ENCODE assay signal across 16 mouse cellular contexts in genomic region chr15:78305341-78305933, GRCm38 (mm10). TPM values are rescaled to one million over a fixed set of nuclear protein-coding genes. Genes with fewer than 3 reads are reported as not detected.
DNase-seq lines count a peak whose midpoint lies in the region; ATAC-seq and TF ChIP-seq lines count a peak whose summit lies in the region.
"Had no signal": no experiment of that assay in that cellular context is flagged by ENCODE, and none has a peak within 500 bp of the region (broad histone marks: within the 10 kb centered on the region; RNA-seq: fewer than 3 reads in every experiment).

TSS of gene Csf2rb2 (minus strand) at chr15:78305721.

- WGBS in midbrain, embryonic 10.5 days = 88% methylated on average over 10 of the region's 10 CpGs

- peak within 1 kb of the TSS; percentile 64 for H3K4me3 ChIP-seq in G1E (ENCODE audit: low read depth, low read length)
- peak within 1 kb of the TSS; percentile 88 for H3K4me3 ChIP-seq in megakaryocyte, embryonic 14.5 days (replicated peaks)
- no peak within 1 kb of the TSS for H3K4me3 ChIP-seq in midbrain, embryonic 10.5 days
- H3K4me3 ChIP-seq: hindbrain, embryonic 12.5 days; limb, embryonic 15.5 days; neural tube, embryonic 12.5 days had no signal

- H3K4me1 ChIP-seq in G1E (ENCODE audit: insufficient read depth, low read depth, low read length) = peaks cover 65% of the 10 kb centered on the region
- peaks cover 63% of the 10 kb centered on the region for H3K4me1 ChIP-seq in megakaryocyte, embryonic 14.5 days
- H3K4me1 ChIP-seq in midbrain, embryonic 10.5 days = peaks cover 5% of the 10 kb centered on the region
- H3K4me1 ChIP-seq: limb, embryonic 15.5 days; neural tube, embryonic 12.5 days had no signal

- peaks cover 72% of the 10 kb centered on the region for H3K27me3 ChIP-seq in G1E (ENCODE audit: insufficient read depth, low read length)
- peaks cover 29% of the 10 kb centered on the region for H3K27me3 ChIP-seq in megakaryocyte, embryonic 14.5 days (replicated peaks)
- no peaks in the 10 kb centered on the region for H3K27me3 ChIP-seq in midbrain, embryonic 10.5 days (ENCODE audit: low read depth, poor library complexity, severe bottlenecking)
- H3K27me3 ChIP-seq: hindbrain, embryonic 12.5 days; limb, embryonic 15.5 days; neural tube, embryonic 12.5 days had no signal

- peak; percentile 11 for DNase-seq in layer of hippocampus, adult 11-12 months (ENCODE audit: low spot score)
- no peak for DNase-seq in layer of hippocampus, postnatal 10 days (ENCODE audit: low spot score in 2 of 2)
- no peak for DNase-seq in G1E (ENCODE audit: low spot score)
- no peak for DNase-seq in midbrain, embryonic 10.5 days (ENCODE audit: low spot score)
- no peak for DNase-seq in kidney, postnatal 14 days
- no peak for DNase-seq in left cerebral cortex, postnatal 4 days
- DNase-seq: cerebellum, adult 11 months; kidney, postnatal 25 days; midbrain, embryonic 14.5 days; retina, postnatal 1 day had no signal

- no peak for TF ChIP-seq CTCF in G1E (IDR thresholded peaks at IDR 0.05; ENCODE audit: low read depth, low read length)

- ATAC-seq in G1E (ENCODE audit: extremely low read depth, insufficient number of reproducible peaks, low FRiP score, poor library complexity, severe bottlenecking) = peak; percentile 71
- ATAC-seq in hematopoietic stem cell, adult 5-6 weeks (replicated peaks in 1 of 2; ENCODE audit: insufficient read depth in 1 of 2, low FRiP score in 2 of 2, low TSS enrichment in 1 of 2, low read depth in 1 of 2, poor library complexity in 2 of 2, severe bottlenecking in 2 of 2) = peak; percentile 70 to 75
- ATAC-seq: intestine, embryonic 16.5 days had no signal

- intact Hi-C loops in left cerebral cortex, postnatal 4 days (cut with DNase I) = no loop called here

- no peaks in the 10 kb centered on the region for H3K9me3 ChIP-seq in G1E (replicated peaks)
- no peaks in the 10 kb centered on the region for H3K9me3 ChIP-seq in megakaryocyte, embryonic 14.5 days
- no peaks in the 10 kb centered on the region for H3K9me3 ChIP-seq in midbrain, embryonic 10.5 days (replicated peaks)
- H3K9me3 ChIP-seq: hindbrain, embryonic 12.5 days; limb, embryonic 15.5 days; neural tube, embryonic 12.5 days had no signal

- H3K36me3 ChIP-seq in G1E (replicated peaks) = no peaks in the 10 kb centered on the region
- no peaks in the 10 kb centered on the region for H3K36me3 ChIP-seq in megakaryocyte, embryonic 14.5 days (replicated peaks; ENCODE audit: low read length)
- no peaks in the 10 kb centered on the region for H3K36me3 ChIP-seq in midbrain, embryonic 10.5 days
- H3K36me3 ChIP-seq: hindbrain, embryonic 12.5 days; limb, embryonic 15.5 days; neural tube, embryonic 12.5 days had no signal

- H3K27ac ChIP-seq in midbrain, embryonic 10.5 days (replicated peaks) = no peak within 1 kb of the TSS
- H3K27ac ChIP-seq: hindbrain, embryonic 12.5 days; limb, embryonic 15.5 days; neural tube, embryonic 12.5 days had no signal

RNA-seq across cellular contexts. Expression of gene Csf2rb2, which starts in this region (rescaled TPM):
- 1 to 10 TPM; 2.1 to 3.0 TPM for total RNA-seq in layer of hippocampus, postnatal 10 days (2021)
- total RNA-seq in G1E (2014; fragmentation: Nextera tagmentation) (41.4 and 46.8 TPM in 2 replicates), G1E (2017) (41.9 and 42.1 TPM in 2 replicates)
- polyA plus RNA-seq in G1E (2012) = 15.4 and 17.3 TPM in 2 replicates
- total RNA-seq in hematopoietic stem cell, adult 5-6 weeks (2017) = 1.7 and 3.3 TPM in 2 replicates
- polyA plus RNA-seq in megakaryocyte, embryonic 14.5 days (2012; ENCODE audit: insufficient read depth, low replicate concordance) = 47.0 and 75.8 TPM in 2 replicates
- 0.29 and 0.37 TPM in 2 replicates for polyA plus RNA-seq in midbrain, embryonic 10.5 days (2016; fragmentation: Nextera tagmentation; extraction: Ambion mirVana)
- under 1 TPM; 0.46 TPM for total RNA-seq in left cerebral cortex, postnatal 4 days (2021)

Comparison
In these comparisons a context has a peak if more than half of its experiments do, and no peak if none do; other contexts are left out.
1. RNA of gene Csf2rb2 (polyA plus RNA-seq): 47.0 to 75.8 TPM in megakaryocyte, embryonic 14.5 days and 15.4 to 17.3 TPM in G1E; 0.29 to 0.37 TPM in midbrain, embryonic 10.5 days; every median in the first group is over 10 times any median in the second.